Mouse (Mus musculus): ENCODE measurements at regions not wholly inside any gene's neighbourhood (a gene's known extent, or its start where the extent isn't known, plus 50 kb on each side); places are given as distances from the start of the nearest gene placed in this dataset.

GRCm38 (mm10) chr10:83819266-83819949 lies 96.7 kb downstream of the 1500009L16Rik start:
- DNase-seq (ENCODE audit: low read depth, low spot score) = peak; percentile 9

- DNase-seq (ENCODE audit: low read depth, low spot score) = no peak
Measured at GRCm38 (mm10) chr10:83819950-83820275, 97.2 kb downstream of the 1500009L16Rik start.

GRCm38 (mm10) chr10:83821089-83821488 lies 98.4 kb downstream of the 1500009L16Rik start:
- no peak for DNase-seq (ENCODE audit: low read depth, low spot score)

GRCm38 (mm10) chr10:83826105-83826504 lies 103.4 kb downstream of the 1500009L16Rik start:
- no peak for DNase-seq (ENCODE audit: low read depth, low spot score)

- DNase-seq (ENCODE audit: low read depth, low spot score) = no peak
Measured at GRCm38 (mm10) chr10:83836351-83836750, 113.7 kb downstream of the 1500009L16Rik start.

- no peak for DNase-seq (ENCODE audit: low read depth, low spot score)
Measured at GRCm38 (mm10) chr10:83840226-83840625, 117.6 kb downstream of the 1500009L16Rik start.

GRCm38 (mm10) chr10:83850881-83851280 lies 128.2 kb downstream of the 1500009L16Rik start:
- DNase-seq (ENCODE audit: low read depth, low spot score) = no peak

- DNase-seq (ENCODE audit: low read depth, low spot score) = no peak
Measured at GRCm38 (mm10) chr10:83852194-83852593, 129.5 kb downstream of the 1500009L16Rik start.

- DNase-seq (ENCODE audit: low read depth, low spot score) = no peak
Measured at GRCm38 (mm10) chr10:83852806-83853205, 130.1 kb downstream of the 1500009L16Rik start.

GRCm38 (mm10) chr10:83857794-83858442 lies 135.3 kb downstream of the 1500009L16Rik start:
- DNase-seq (ENCODE audit: low read depth, low spot score) = no peak

- DNase-seq (ENCODE audit: low read depth, low spot score) = no peak
Measured at GRCm38 (mm10) chr10:83858689-83859088, 136.0 kb downstream of the 1500009L16Rik start.

- no peak for DNase-seq (ENCODE audit: low read depth, low spot score)
Measured at GRCm38 (mm10) chr10:83859633-83860032, 137.0 kb downstream of the 1500009L16Rik start.

- no peak for DNase-seq (ENCODE audit: low read depth, low spot score)
Measured at GRCm38 (mm10) chr10:83861574-83862190, 139.0 kb downstream of the 1500009L16Rik start.

GRCm38 (mm10) chr10:83864591-83864990 lies 141.9 kb downstream of the 1500009L16Rik start:
- no peak for DNase-seq (ENCODE audit: low read depth, low spot score)

- DNase-seq (ENCODE audit: low read depth, low spot score) = no peak
Measured at GRCm38 (mm10) chr10:83865929-83866328, 143.3 kb downstream of the 1500009L16Rik start.

GRCm38 (mm10) chr10:83871736-83872400 lies 149.2 kb downstream of the 1500009L16Rik start:
- DNase-seq (ENCODE audit: low read depth, low spot score) = no peak

GRCm38 (mm10) chr10:83878745-83879144 lies 156.1 kb downstream of the 1500009L16Rik start:
- no peak for DNase-seq (ENCODE audit: low read depth, low spot score)

- no peak for DNase-seq (ENCODE audit: low read depth, low spot score)
Measured at GRCm38 (mm10) chr10:83882119-83882890, 159.6 kb downstream of the 1500009L16Rik start.

GRCm38 (mm10) chr10:83882891-83883185 lies 160.2 kb downstream of the 1500009L16Rik start:
- DNase-seq (ENCODE audit: low read depth, low spot score) = no peak

- no peak for DNase-seq (ENCODE audit: low read depth, low spot score)
Measured at GRCm38 (mm10) chr10:83884553-83884952, 161.9 kb downstream of the 1500009L16Rik start.

GRCm38 (mm10) chr10:83888587-83888986 lies 165.9 kb downstream of the 1500009L16Rik start:
- DNase-seq (ENCODE audit: low read depth, low spot score) = no peak

- DNase-seq (ENCODE audit: low read depth, low spot score) = no peak
Measured at GRCm38 (mm10) chr10:83895741-83896150, 173.1 kb downstream of the 1500009L16Rik start.

Data from CD4-positive helper T cell, adult 2 months (primary cell).